Mouse (Mus musculus): ENCODE measurements around the gene Bckdha. TPM values are rescaled to one million over a fixed set of nuclear protein-coding genes. Genes with fewer than 3 reads are reported as not detected.

Bckdha gene
- polyA plus RNA-seq, 2 experiments = 54.2 to 67.0 TPM

DNA sequence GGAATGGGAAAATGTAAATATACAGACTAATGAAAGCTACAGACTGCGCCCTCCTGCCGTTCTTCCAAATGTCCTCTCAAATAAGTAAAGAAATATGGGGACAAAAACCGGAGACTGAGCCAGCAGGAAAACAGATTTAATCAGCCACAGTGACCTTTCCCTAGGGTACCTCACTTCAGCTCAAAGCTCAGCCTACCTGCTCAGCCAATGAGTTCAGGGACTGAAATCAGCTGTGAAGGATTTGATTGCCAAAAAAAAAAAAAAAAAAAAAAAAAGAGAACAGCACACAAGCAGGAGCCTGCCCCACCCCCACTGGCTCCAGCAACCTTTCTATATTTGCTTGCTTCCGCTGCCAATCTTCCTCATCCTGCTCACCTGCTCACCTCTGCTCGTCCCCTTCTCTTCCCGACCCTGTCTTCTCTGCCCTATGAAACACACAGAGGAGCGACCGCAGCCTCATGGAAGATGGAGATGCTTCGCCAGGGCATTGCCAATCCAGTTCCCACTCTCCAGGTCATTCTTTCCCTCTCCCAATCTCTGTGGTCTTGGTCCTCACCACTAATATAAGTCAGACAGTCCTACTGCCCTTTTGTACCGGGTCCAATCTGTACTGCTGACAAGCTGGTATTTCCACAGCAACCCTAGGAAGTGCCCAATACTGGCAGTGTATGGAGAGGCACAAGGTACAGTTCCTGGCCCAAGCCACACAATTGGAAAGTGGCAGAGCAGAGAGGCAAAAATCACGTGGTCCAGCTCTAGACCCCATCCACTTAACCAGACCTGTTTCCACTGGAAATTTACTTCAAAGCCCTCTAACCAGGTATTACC, 3.0 kb downstream of the Bckdha start:
- no peak for ATAC-seq (ENCODE audit: low FRiP score, low read depth)
- Histone ChIP-seq H3K27ac (replicated peaks; ENCODE audit: low read depth, low read length) (no peak overlapping the region), H3K9me3 (ENCODE audit: control insufficient read depth, low read length) (no peaks in the 10 kb centered on the region), H3K4me3 (replicated peaks; ENCODE audit: low read length) (no peak overlapping the region), H3K36me3 (ENCODE audit: control insufficient read depth, insufficient read depth, low read length) (peaks cover 11% of the 10 kb centered on the region; the same call in 1 of the 2 replicates), H3K4me2 (replicated peaks; ENCODE audit: low read depth, low read length, severe bottlenecking) (no peak overlapping the region), H3K9ac (ENCODE audit: low read depth, low read length, severe bottlenecking) (no peak overlapping the region), H3K27me3 (ENCODE audit: control insufficient read depth, insufficient read depth, low read length) (no peaks in the 10 kb centered on the region), H3K4me1 (ENCODE audit: control insufficient read depth, insufficient read depth, low read length) (peaks cover 12% of the 10 kb centered on the region)
- no peak for DNase-seq (ENCODE audit: low spot score)
- WGBS = 77% methylated on average over 11 of the region's 11 CpGs
- no peak for TF ChIP-seq POLR2A (IDR thresholded peaks at IDR 0.05; ENCODE audit: borderline replicate concordance, extremely low read depth, insufficient read depth, insufficient read length)

DNA sequence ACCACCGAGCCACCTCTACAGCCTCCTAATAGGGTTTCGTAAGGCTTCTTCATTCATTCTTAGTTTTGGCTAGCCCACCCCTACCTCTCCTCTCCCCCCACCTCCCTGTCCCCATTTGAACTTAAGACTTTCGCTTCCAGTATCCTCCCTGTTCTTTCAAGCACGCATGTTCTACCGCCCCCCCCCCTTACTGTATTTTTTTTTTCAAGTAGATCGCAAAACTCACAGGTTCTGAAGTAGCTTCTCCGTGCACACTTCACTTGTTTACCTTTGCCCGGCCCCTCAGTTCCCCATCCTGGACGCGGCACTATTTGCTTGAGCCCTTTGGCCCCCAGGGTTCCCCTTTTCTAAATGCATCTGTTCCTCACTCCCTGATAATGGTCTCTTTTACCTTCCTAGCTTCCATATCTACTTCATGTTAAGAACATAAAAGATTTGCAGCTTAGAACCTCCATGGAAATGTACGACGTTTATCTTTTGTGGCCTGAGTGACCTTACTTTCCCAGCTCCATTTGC, 6.5 kb downstream of the Bckdha start:
- Histone ChIP-seq H3K4me2 (replicated peaks; ENCODE audit: low read depth, low read length, severe bottlenecking) (no peak overlapping the region), H3K27ac (replicated peaks; ENCODE audit: low read depth, low read length) (no peak overlapping the region), H3K27me3 (ENCODE audit: control insufficient read depth, insufficient read depth, low read length) (no peaks in the 10 kb centered on the region), H3K4me1 (ENCODE audit: control insufficient read depth, insufficient read depth, low read length) (peaks cover under 1% of the 10 kb centered on the region; the same call in 1 of the 2 replicates), H3K9ac (ENCODE audit: low read depth, low read length, severe bottlenecking) (no peak overlapping the region), H3K4me3 (replicated peaks; ENCODE audit: low read length) (no peak overlapping the region), H3K36me3 (ENCODE audit: control insufficient read depth, insufficient read depth, low read length) (peaks cover 11% of the 10 kb centered on the region; the same call in 1 of the 2 replicates), H3K9me3 (ENCODE audit: control insufficient read depth, low read length) (no peaks in the 10 kb centered on the region)
- no peak for TF ChIP-seq POLR2A (IDR thresholded peaks at IDR 0.05; ENCODE audit: borderline replicate concordance, extremely low read depth, insufficient read depth, insufficient read length)
- DNase-seq (ENCODE audit: low spot score) (no peak), ATAC-seq (ENCODE audit: low FRiP score, low read depth) (no peak)
- WGBS = 92% methylated on average over 12 of the region's 12 CpGs

DNA sequence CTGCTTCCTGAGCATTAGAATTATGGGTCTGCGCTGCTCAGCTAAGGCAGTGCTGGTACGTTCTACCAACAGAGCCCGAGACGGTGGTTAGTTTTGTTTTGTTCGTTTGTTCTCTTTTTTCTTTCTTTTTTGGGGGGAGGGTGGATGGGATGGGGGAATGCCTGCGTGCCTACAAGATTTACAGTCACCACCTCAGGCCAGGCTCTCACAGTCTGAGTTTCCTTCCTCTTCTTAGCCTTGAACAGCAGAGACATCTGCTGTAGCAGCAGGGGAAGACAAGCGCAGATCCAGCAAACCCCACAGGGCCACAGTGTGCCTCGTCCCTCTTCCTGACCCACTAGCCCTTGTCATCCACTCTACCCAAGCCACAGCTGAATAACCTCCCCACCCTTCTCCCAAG, 7.5 kb downstream of the Bckdha start:
- H3K9ac ChIP-seq (ENCODE audit: low read depth, low read length, severe bottlenecking) = no peak overlapping the region
- no peak overlapping the region for H3K4me3 ChIP-seq (replicated peaks; ENCODE audit: low read length)
- WGBS = 84% methylated on average over 8 of the region's 8 CpGs
- H3K4me1 ChIP-seq (ENCODE audit: control insufficient read depth, insufficient read depth, low read length) = no peaks in the 10 kb centered on the region
- TF ChIP-seq POLR2A (IDR thresholded peaks at IDR 0.05; ENCODE audit: borderline replicate concordance, extremely low read depth, insufficient read depth, insufficient read length) = no peak
- H3K9me3 ChIP-seq (ENCODE audit: control insufficient read depth, low read length) = no peaks in the 10 kb centered on the region
- DNase-seq (ENCODE audit: low spot score) (no peak), ATAC-seq (ENCODE audit: low FRiP score, low read depth) (no peak)
- H3K27me3 ChIP-seq (ENCODE audit: control insufficient read depth, insufficient read depth, low read length) = no peaks in the 10 kb centered on the region
- no peak overlapping the region for H3K4me2 ChIP-seq (replicated peaks; ENCODE audit: low read depth, low read length, severe bottlenecking)
- no peak overlapping the region for H3K27ac ChIP-seq (replicated peaks; ENCODE audit: low read depth, low read length)
- peaks cover 11% of the 10 kb centered on the region; the same call in 1 of the 2 replicates for H3K36me3 ChIP-seq (ENCODE audit: control insufficient read depth, insufficient read depth, low read length)

DNA sequence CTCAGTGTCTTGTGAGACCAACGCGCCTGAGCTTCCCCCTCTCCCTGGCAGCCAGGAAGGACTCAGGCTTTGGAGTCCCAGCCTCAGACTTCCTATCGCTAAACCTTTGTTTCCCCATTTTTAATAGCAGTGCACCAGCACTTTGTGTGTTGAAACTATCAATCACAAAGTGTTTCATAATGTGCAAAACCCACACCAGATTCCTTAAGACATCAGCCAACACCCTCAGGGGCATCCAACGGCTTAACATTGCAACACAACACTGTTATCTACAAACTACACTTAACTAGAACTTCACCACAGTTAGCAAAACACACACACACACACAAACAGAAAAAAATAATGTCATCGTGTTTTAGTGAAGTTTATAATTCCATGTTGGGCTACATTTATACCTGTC, 8.9 kb downstream of the Bckdha start:
- Histone ChIP-seq H3K4me3 (replicated peaks; ENCODE audit: low read length) (no peak overlapping the region), H3K9me3 (ENCODE audit: control insufficient read depth, low read length) (no peaks in the 10 kb centered on the region), H3K27ac (replicated peaks; ENCODE audit: low read depth, low read length) (no peak overlapping the region), H3K36me3 (ENCODE audit: control insufficient read depth, insufficient read depth, low read length) (peaks cover 16% of the 10 kb centered on the region; the same call in 1 of the 2 replicates), H3K27me3 (ENCODE audit: control insufficient read depth, insufficient read depth, low read length) (no peaks in the 10 kb centered on the region), H3K4me2 (replicated peaks; ENCODE audit: low read depth, low read length, severe bottlenecking) (no peak overlapping the region), H3K9ac (ENCODE audit: low read depth, low read length, severe bottlenecking) (no peak overlapping the region), H3K4me1 (ENCODE audit: control insufficient read depth, insufficient read depth, low read length) (no peaks in the 10 kb centered on the region)
- ATAC-seq (ENCODE audit: low FRiP score, low read depth) = no peak
- TF ChIP-seq POLR2A (IDR thresholded peaks at IDR 0.05; ENCODE audit: borderline replicate concordance, extremely low read depth, insufficient read depth, insufficient read length) = no peak
- no peak for DNase-seq (ENCODE audit: low spot score)
- WGBS = 84% methylated on average over 5 of the region's 5 CpGs

DNA sequence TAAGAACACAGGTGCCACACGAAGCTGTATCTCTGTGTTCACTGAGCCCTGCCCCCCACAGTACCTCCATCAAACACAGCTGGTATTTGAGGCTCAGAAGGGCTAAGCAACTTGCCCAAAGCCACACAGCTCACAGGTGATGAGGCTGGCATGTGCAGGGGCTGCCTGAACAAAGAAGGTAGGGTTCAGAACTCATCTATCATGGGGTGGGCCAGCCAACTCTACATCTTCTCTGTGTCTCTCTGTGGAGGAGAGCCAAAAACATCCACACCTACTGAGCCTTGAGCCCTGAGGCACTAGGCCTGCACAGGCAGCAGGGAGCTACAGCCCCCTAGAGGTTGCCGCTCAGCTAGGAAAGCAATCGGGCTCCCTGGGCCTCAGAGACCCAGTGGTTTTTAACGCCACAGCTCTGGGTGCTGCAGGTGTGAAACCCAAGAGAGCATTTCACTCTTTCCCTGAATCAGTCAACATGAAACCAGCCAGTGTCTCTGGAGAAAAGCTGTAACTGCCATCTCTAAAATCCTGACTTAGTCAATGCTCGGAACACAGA, 11.1 kb downstream of the Bckdha start:
- DNase-seq (ENCODE audit: low spot score) (no peak), ATAC-seq (ENCODE audit: low FRiP score, low read depth) (no peak)
- Histone ChIP-seq H3K4me3 (replicated peaks; ENCODE audit: low read length) (no peak overlapping the region), H3K27ac (replicated peaks; ENCODE audit: low read depth, low read length) (no peak overlapping the region), H3K9me3 (ENCODE audit: control insufficient read depth, low read length) (no peaks in the 10 kb centered on the region), H3K4me1 (ENCODE audit: control insufficient read depth, insufficient read depth, low read length) (no peaks in the 10 kb centered on the region), H3K4me2 (replicated peaks; ENCODE audit: low read depth, low read length, severe bottlenecking) (no peak overlapping the region), H3K27me3 (ENCODE audit: control insufficient read depth, insufficient read depth, low read length) (no peaks in the 10 kb centered on the region), H3K9ac (ENCODE audit: low read depth, low read length, severe bottlenecking) (no peak overlapping the region), H3K36me3 (ENCODE audit: control insufficient read depth, insufficient read depth, low read length) (0 out of 2 replicates have a peak, but pooled peaks cover 5% of the 10 kb centered on the region)
- WGBS = 51% methylated on average over 5 of the region's 5 CpGs
- no peak for TF ChIP-seq POLR2A (IDR thresholded peaks at IDR 0.05; ENCODE audit: borderline replicate concordance, extremely low read depth, insufficient read depth, insufficient read length)
